8 mouse cellular contexts compared by ENCODE assay signal in genomic region chr19:31082662-31083429, GRCm38 (mm10). TPM values are rescaled to one million over a fixed set of nuclear protein-coding genes. Genes with fewer than 3 reads are reported as not detected.
A peak's percentile ranks its signal among the peaks of the same experiment; 100 is the strongest.
DNase-seq lines count a peak whose midpoint lies in the region; ATAC-seq lines count a peak whose summit lies in the region.

Gene Cstf2t, plus strand, starts transcription at chr19:31082837.

- ATAC-seq in hindbrain, embryonic 12.5 days (ENCODE audit: low FRiP score) = peak; percentile 99

- 0 out of 2 replicates have a peak, but pooled peaks cover 4% of the 10 kb centered on the region for H3K9me3 ChIP-seq in hindbrain, embryonic 12.5 days (replicated peaks)

- peaks cover 18% of the 10 kb centered on the region for H3K4me1 ChIP-seq in hindbrain, embryonic 12.5 days

- H3K9ac ChIP-seq in hindbrain, embryonic 12.5 days = peak within 1 kb of the TSS; percentile 82

- peak within 1 kb of the TSS; percentile 68 for H3K4me3 ChIP-seq in hindbrain, embryonic 12.5 days

- H3K4me2 ChIP-seq in hindbrain, embryonic 12.5 days (replicated peaks) = peak within 1 kb of the TSS; percentile 73

- H3K27ac ChIP-seq in hindbrain, embryonic 12.5 days = peak within 1 kb of the TSS; percentile 79

- H3K27me3 ChIP-seq in hindbrain, embryonic 12.5 days = no peaks in the 10 kb centered on the region

- WGBS in hindbrain, embryonic 12.5 days = 2% methylated on average over 56 of the region's 56 CpGs

- peaks cover 33% of the 10 kb centered on the region for H3K36me3 ChIP-seq in hindbrain, embryonic 12.5 days

- DNase-seq in NIH3T3 (ENCODE audit: low read depth) = peak; percentile 100
- DNase-seq in cerebellum, postnatal 10 days = peak; percentile 99 to 100
- DNase-seq in frontal cortex, postnatal 10 days (ENCODE audit: low spot score in 2 of 2) = peak; percentile 99 to 100
- DNase-seq in layer of hippocampus, postnatal 14 days (ENCODE audit: low spot score in 2 of 2) = peak; percentile 99 to 100
- peak; percentile 100 for DNase-seq in lung, postnatal 14 days
- DNase-seq in retina, adult 2 months (ENCODE audit: low read depth, low spot score) = peak; percentile 99
- peak; percentile 99 for DNase-seq in thymus, postnatal 36 days

RNA-seq across cellular contexts. Expression of gene Cstf2t, which starts in this region (rescaled TPM):
- 78.7 and 82.6 TPM in 2 replicates for polyA plus RNA-seq in hindbrain, embryonic 12.5 days (2016; fragmentation: Nextera tagmentation; extraction: Ambion mirVana)
- total RNA-seq in layer of hippocampus, postnatal 14 days (2021) = 10 to 100 TPM; 66.4 to 66.8 TPM

Comparison
In these comparisons a context has a peak if more than half of its experiments do, and no peak if none do; other contexts are left out.
1. Peak in every context shown above with its lines: DNase-seq, ATAC-seq, H3K4me3 ChIP-seq and H3K27ac ChIP-seq.